Mouse (Mus musculus) kidney, embryonic 14.5 days (tissue): ENCODE data around the gene Ambra1. TPM values are rescaled to one million over a fixed set of nuclear protein-coding genes. Genes with fewer than 3 reads are reported as not detected.

ENCODE experiments used
- ATAC-seq: fragments of 200-750 bp; cut with Nextera tagmentation; 2 replicates; pipeline ENCODE4 v1.8.0; 2017; ENCODE audit warnings: moderate number of reproducible peaks, mild to moderate bottlenecking, moderate TSS enrichment, moderate library complexity; ENCODE audit not compliant: low FRiP score, low TSS enrichment
- H3K27ac ChIP-seq: fragments of 300-500 bp; sonication (generic); 2 replicates; pipeline ENCODE4 v1.5.1; 2014; ENCODE audit warnings: low read depth, mild to moderate bottlenecking, low read length, moderate library complexity, mixed read lengths
- H3K27me3 ChIP-seq: fragments of 300-500 bp; sonication (generic); 2 replicates; pipeline ENCODE4 v1.6.1; 2014; ENCODE audit warnings: mild to moderate bottlenecking, low read length; ENCODE audit not compliant: control insufficient read depth, insufficient read depth
- H3K36me3 ChIP-seq: fragments of 300-500 bp; sonication (generic); 2 replicates; pipeline ENCODE4 v1.6.1; 2014; ENCODE audit warnings: low read length, mixed read lengths; ENCODE audit not compliant: control insufficient read depth, insufficient read depth
- H3K4me1 ChIP-seq: fragments of 300-500 bp; sonication (generic); 2 replicates; pipeline ENCODE4 v1.6.1; 2014; ENCODE audit warnings: low read length, mixed read lengths; ENCODE audit not compliant: control insufficient read depth, insufficient read depth
- H3K4me2 ChIP-seq: fragments of 300-500 bp; sonication (generic); replicated peaks from 2 replicates; pipeline ENCODE4 v1.6.1; 2014; ENCODE audit warnings: low read depth, mild to moderate bottlenecking, low read length
- H3K4me3 ChIP-seq: fragments of 300-500 bp; sonication (generic); 2 replicates; pipeline ENCODE4 v1.5.1; 2014; ENCODE audit warnings: mild to moderate bottlenecking, low read length
- H3K9ac ChIP-seq: fragments of 300-500 bp; sonication (generic); 2 replicates; pipeline ENCODE4 v1.6.1; 2014; ENCODE audit warnings: low read depth, mild to moderate bottlenecking, low read length, moderate library complexity
- H3K9me3 ChIP-seq: fragments of 300-500 bp; sonication (generic); 2 replicates; pipeline ENCODE4 v1.6.1; 2016; ENCODE audit warnings: low read length; ENCODE audit not compliant: control insufficient read depth
- WGBS: fragments of 180-500 bp; shearing (Covaris S2); extraction: QIAGEN DNeasy Blood & Tissue Kit; methylation state at CpG from one replicate; pipeline ENCODE4 v1.1.7; 2014; 5-methylcytosine and 5-hydroxymethylcytosine counted together
- polyA plus RNA-seq: library from polyadenylated mRNA; unstranded; fragments of >200 nt; fragmentation: Nextera tagmentation; extraction: Ambion mirVana; gene quantifications from 2 replicates; pipeline ENCODE4 v1.2.1, GENCODE M21; 2014

Ambra1 gene
- polyA plus RNA-seq, 1 experiment from 2014 or later: 20.3 TPM

- ATAC-seq: no peak
- Histone ChIP-seq H3K9me3 (no peaks in the 10 kb centered on the region), H3K27ac (no peak within 1 kb of the TSS), H3K9ac (no peak within 1 kb of the TSS), H3K36me3 (peaks cover 7% of the 10 kb centered on the region; the same call in 1 of the 2 replicates), H3K4me3 (peak within 1 kb of the TSS; percentile 9; the same call in 1 of the 2 replicates), H3K27me3 (peaks cover 18% of the 10 kb centered on the region), H3K4me2 (no peak within 1 kb of the TSS; the same call in 1 of the 2 replicates), H3K4me1 (peaks cover 11% of the 10 kb centered on the region; the same call in 1 of the 2 replicates)
- WGBS: 78% methylated on average over 3 of the region's 3 CpGs
Observed at GRCm38 (mm10) chr2:91926949-91927348, 197.0 kb downstream of the Ambra1 start, which contains the start of gene Chrm4. Chrm4 (plus strand) TSS chr2:91927249.

- Histone ChIP-seq H3K36me3 (peaks cover 7% of the 10 kb centered on the region; the same call in 1 of the 2 replicates), H3K4me3 (peak overlapping the region; percentile 9; the same call in 1 of the 2 replicates), H3K4me2 (no peak overlapping the region; the same call in 1 of the 2 replicates), H3K4me1 (peaks cover 21% of the 10 kb centered on the region), H3K9me3 (no peaks in the 10 kb centered on the region), H3K27ac (no peak overlapping the region), H3K9ac (no peak overlapping the region), H3K27me3 (peaks cover 8% of the 10 kb centered on the region)
- 44% methylated on average over 34 of the region's 34 CpGs for WGBS
- ATAC-seq: no peak
Observed at GRCm38 (mm10) chr2:91927826-91928533, 198.0 kb downstream of the Ambra1 start.

GRCm38 (mm10) chr2:91928534-91929350, 198.8 kb downstream of the Ambra1 start:
- Histone ChIP-seq H3K4me1 (peaks cover 26% of the 10 kb centered on the region), H3K9ac (no peak overlapping the region), H3K9me3 (no peaks in the 10 kb centered on the region), H3K27me3 (peaks cover under 1% of the 10 kb centered on the region), H3K27ac (no peak overlapping the region), H3K36me3 (peaks cover 11% of the 10 kb centered on the region), H3K4me3 (no peak overlapping the region), H3K4me2 (no peak overlapping the region)
- ATAC-seq: no peak
- 73% methylated on average over 23 of the region's 23 CpGs for WGBS

- H3K9me3 ChIP-seq: no peaks in the 10 kb centered on the region
- WGBS: 55% methylated on average over 3 of the region's 3 CpGs
- H3K4me3 ChIP-seq: peak overlapping the region; percentile 88
- H3K27me3 ChIP-seq: no peaks in the 10 kb centered on the region
- peak overlapping the region; percentile 97; the same call in 1 of the 2 replicates for H3K9ac ChIP-seq
- peaks cover 15% of the 10 kb centered on the region for H3K36me3 ChIP-seq
- no peak for ATAC-seq
- peaks cover 29% of the 10 kb centered on the region for H3K4me1 ChIP-seq
- peak overlapping the region; percentile 81 for H3K4me2 ChIP-seq
- no peak overlapping the region for H3K27ac ChIP-seq
Observed at GRCm38 (mm10) chr2:91929455-91929854, 199.5 kb downstream of the Ambra1 start.

- Histone ChIP-seq H3K4me1 (peaks cover 29% of the 10 kb centered on the region), H3K27me3 (no peaks in the 10 kb centered on the region), H3K9me3 (no peaks in the 10 kb centered on the region), H3K27ac (peak overlapping the region; percentile 97; the same call in 1 of the 2 replicates), H3K36me3 (peaks cover 18% of the 10 kb centered on the region), H3K4me2 (peak overlapping the region; percentile 81), H3K4me3 (peak overlapping the region; percentile 88), H3K9ac (peak overlapping the region; percentile 97; the same call in 1 of the 2 replicates)
- ATAC-seq: no peak
- WGBS: 4% methylated on average over 11 of the region's 12 CpGs
Observed at GRCm38 (mm10) chr2:91929936-91930335, 200.0 kb downstream of the Ambra1 start.

DNA sequence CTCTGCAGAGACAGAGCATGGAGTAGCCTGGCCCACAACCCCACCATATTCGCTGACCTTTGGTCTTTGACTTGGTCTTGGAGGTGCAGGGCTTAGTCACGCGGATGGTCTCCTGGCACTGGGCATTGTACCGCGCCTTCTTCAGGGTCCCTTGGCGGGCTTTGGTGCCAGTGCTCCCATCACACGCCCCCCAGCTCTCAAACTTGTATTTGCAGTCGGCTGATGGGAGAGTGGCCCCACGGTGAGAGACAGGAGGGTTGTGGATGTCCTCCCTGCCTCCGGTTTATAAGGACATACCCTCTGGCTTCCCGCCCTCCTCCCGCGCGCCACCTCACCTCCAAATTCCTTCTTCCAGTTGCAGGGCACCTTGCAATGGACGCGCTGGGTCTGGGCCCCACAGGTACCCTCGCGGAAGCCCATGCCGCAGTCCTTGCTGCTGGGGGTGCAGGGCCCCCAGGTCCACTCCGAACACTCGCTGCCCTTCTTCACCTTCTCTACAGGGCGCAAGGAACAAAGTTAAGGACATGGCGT, 200.9 kb downstream of the Ambra1 start:
- peak overlapping the region; percentile 97 for H3K9ac ChIP-seq
- no peaks in the 10 kb centered on the region for H3K27me3 ChIP-seq
- 2% methylated on average over 23 of the region's 23 CpGs for WGBS
- peak overlapping the region; percentile 97 for H3K27ac ChIP-seq
- peak overlapping the region; percentile 88 for H3K4me3 ChIP-seq
- no peak for ATAC-seq
- H3K4me1 ChIP-seq: peaks cover 29% of the 10 kb centered on the region
- H3K9me3 ChIP-seq: no peaks in the 10 kb centered on the region
- peaks cover 26% of the 10 kb centered on the region for H3K36me3 ChIP-seq
- peak overlapping the region; percentile 81 for H3K4me2 ChIP-seq

DNA sequence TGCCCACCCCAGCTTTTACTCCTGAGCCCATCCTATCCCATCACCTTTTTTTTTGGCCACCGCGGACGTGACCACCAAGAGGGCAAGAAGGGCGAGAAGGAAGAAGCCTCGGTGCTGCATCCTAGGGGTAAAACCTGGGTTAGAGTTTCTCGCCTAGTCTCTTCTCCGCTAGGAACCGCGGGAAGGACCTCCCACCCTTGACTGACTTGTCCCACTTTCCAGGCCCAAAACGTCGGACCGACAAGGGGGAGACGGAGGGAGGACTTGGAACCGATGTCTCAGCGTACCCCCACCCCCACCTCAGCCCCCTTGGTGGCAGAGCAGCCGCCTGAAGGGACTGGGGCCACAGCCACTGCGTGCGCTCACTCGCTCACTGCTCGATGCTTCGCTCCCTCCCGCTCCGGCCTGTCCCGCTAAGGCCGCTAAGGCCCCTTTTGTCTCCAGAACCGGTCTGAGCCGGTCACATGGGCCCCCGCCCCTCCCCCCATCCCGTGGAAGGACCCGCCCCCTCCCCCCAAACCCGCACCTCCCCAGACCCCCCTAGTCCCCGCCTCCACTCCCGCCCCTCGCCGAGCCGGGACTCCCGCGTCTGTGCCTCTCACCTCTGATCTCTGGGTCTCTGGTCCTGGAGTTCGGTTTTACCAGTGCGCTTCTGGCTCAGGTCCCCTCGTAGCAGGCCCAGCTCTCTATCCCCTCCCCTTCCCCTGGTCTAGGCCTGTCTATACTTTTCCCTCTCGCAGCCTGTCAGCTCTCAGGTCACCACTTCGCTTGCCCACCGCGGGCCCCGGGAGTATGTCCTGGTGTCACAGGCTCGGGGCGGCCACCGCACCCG, 201.6 kb downstream of the Ambra1 start:
- WGBS: 1% methylated on average over 46 of the region's 50 CpGs
- peak overlapping the region; percentile 88 for H3K4me3 ChIP-seq
- no peaks in the 10 kb centered on the region for H3K27me3 ChIP-seq
- peak overlapping the region; percentile 81 for H3K4me2 ChIP-seq
- no peaks in the 10 kb centered on the region for H3K9me3 ChIP-seq
- H3K9ac ChIP-seq: peak overlapping the region; percentile 97
- H3K36me3 ChIP-seq: peaks cover 30% of the 10 kb centered on the region
- ATAC-seq: peak; percentile 75
- H3K4me1 ChIP-seq: peaks cover 29% of the 10 kb centered on the region
- peak overlapping the region; percentile 97 for H3K27ac ChIP-seq

GRCm38 (mm10) chr2:91932160-91932711, 202.3 kb downstream of the Ambra1 start, which contains the start of gene Mdk:
Mdk (minus strand) TSS chr2:91932297.
- Histone ChIP-seq H3K4me3 (peak within 1 kb of the TSS; percentile 88), H3K4me2 (peak within 1 kb of the TSS; percentile 81), H3K36me3 (peaks cover 37% of the 10 kb centered on the region), H3K9me3 (no peaks in the 10 kb centered on the region), H3K27ac (peak within 1 kb of the TSS; percentile 97), H3K4me1 (peaks cover 29% of the 10 kb centered on the region), H3K9ac (peak within 1 kb of the TSS; percentile 97), H3K27me3 (no peaks in the 10 kb centered on the region)
- 2% methylated on average over 16 of the region's 16 CpGs for WGBS
- peak; percentile 4; the same call in 1 of the 2 replicates for ATAC-seq
